Mouse (Mus musculus) MEL (cell line): ENCODE measurements around the gene Rnaseh2c. TPM values are rescaled to one million over a fixed set of nuclear protein-coding genes. Genes with fewer than 3 reads are reported as not detected.

Experiments
- DNase-seq: peaks from one replicate; pipeline ENCODE4 v3.0.0; 2011; ENCODE audit warnings: low read depth, low spot score
- H3K27ac ChIP-seq: 2 replicates; pipeline ENCODE4 v1.5.1; 2012; ENCODE audit warnings: low read depth, mild to moderate bottlenecking, control low read depth, low read length, moderate library complexity; ENCODE audit not compliant: control insufficient read depth
- H3K27me3 ChIP-seq, 2 experiments: fragments of 150-350 bp in 1 of 2; sonication (generic) in 1 of 2; 2 replicates each; pipeline ENCODE4 v1.6.1; 2012; ENCODE audit warnings: low read length in 2 of 2, mild to moderate bottlenecking in 2 of 2, improper control_type of control experiment in 1 of 2, moderate library complexity in 1 of 2; ENCODE audit not compliant: insufficient read depth in 2 of 2, control insufficient read depth in 1 of 2
- H3K36me3 ChIP-seq, 2 experiments: 2 replicates each; pipeline ENCODE4 v1.6.1; 2012 to 2014; ENCODE audit warnings: low read length in 2 of 2, improper control_type of control experiment in 1 of 2, inconsistent platforms in 1 of 2, mild to moderate bottlenecking in 1 of 2; ENCODE audit not compliant: insufficient read depth in 2 of 2, control insufficient read depth in 1 of 2
- H3K4me1 ChIP-seq, 2 experiments: fragments of 150-350 bp in 1 of 2; sonication (generic) in 1 of 2; 2 replicates each; pipeline ENCODE4 v1.6.1; 2012; ENCODE audit warnings: low read length in 2 of 2, improper control_type of control experiment in 1 of 2, mild to moderate bottlenecking in 1 of 2; ENCODE audit not compliant: insufficient read depth in 2 of 2, control insufficient read depth in 1 of 2
- H3K4me3 ChIP-seq, 2 experiments: fragments of 150-350 bp in 1 of 2; sonication (generic) in 1 of 2; 2 replicates each; pipeline ENCODE4 v1.5.1; 2012; ENCODE audit warnings: low read depth in 2 of 2, low read length in 2 of 2, mild to moderate bottlenecking in 2 of 2, moderate library complexity in 2 of 2, control low read depth in 1 of 2, improper control_type of control experiment in 1 of 2; ENCODE audit not compliant: control insufficient read depth in 1 of 2, insufficient read depth in 1 of 2
- H3K79me2 ChIP-seq: 2 replicates; pipeline ENCODE4 v1.6.1; 2012; ENCODE audit warnings: mild to moderate bottlenecking, low read length, moderate library complexity; ENCODE audit not compliant: control insufficient read depth, poor library complexity, insufficient read depth
- H3K9ac ChIP-seq: 2 replicates; pipeline ENCODE4 v1.6.1; 2012; ENCODE audit warnings: low read depth, mild to moderate bottlenecking, control low read depth, low read length, moderate library complexity; ENCODE audit not compliant: control insufficient read depth, poor library complexity, severe bottlenecking
- H3K9me3 ChIP-seq: fragments of 150-350 bp; sonication (generic); replicated peaks from 2 replicates; pipeline ENCODE4 v1.6.1; 2012; ENCODE audit warnings: mild to moderate bottlenecking, low read length, improper control_type of control experiment, moderate library complexity; ENCODE audit not compliant: insufficient read depth
- CTCF ChIP-seq, 3 experiments: IDR thresholded peaks in 2 of 3; conservative IDR thresholded peaks in 1 of 3; 2 replicates each; pipeline ENCODE4 v1.5.1; 2011 to 2012; ENCODE audit warnings: low read length in 3 of 3, low read depth in 2 of 3, mild to moderate bottlenecking in 2 of 3, improper control_type of control experiment in 1 of 3, inconsistent platforms in 1 of 3, mixed read lengths in 1 of 3, moderate library complexity in 1 of 3; ENCODE audit not compliant: control insufficient read depth in 1 of 3, insufficient read depth in 1 of 3, poor library complexity in 1 of 3, severe bottlenecking in 1 of 3
- ETS1 ChIP-seq: IDR thresholded peaks from 2 replicates; pipeline ENCODE4 v1.6.1; 2012; ENCODE audit warnings: low read depth, mild to moderate bottlenecking, inconsistent platforms, low read length, improper control_type of control experiment, moderate library complexity
- MAX ChIP-seq: IDR thresholded peaks from 2 replicates; pipeline ENCODE4 v1.6.1; 2011; ENCODE audit warnings: low read length, improper control_type of control experiment
- MAZ ChIP-seq: IDR thresholded peaks from 2 replicates; pipeline ENCODE4 v1.6.1; 2012; ENCODE audit warnings: low read depth, mild to moderate bottlenecking, inconsistent platforms, low read length, improper control_type of control experiment
- RAD21 ChIP-seq: IDR thresholded peaks from 2 replicates; pipeline ENCODE4 v1.6.1; 2011; ENCODE audit warnings: mild to moderate bottlenecking, low read depth, low read length, improper control_type of control experiment
- SMC3 ChIP-seq: IDR thresholded peaks from 2 replicates; pipeline ENCODE4 v1.6.1; 2011; ENCODE audit warnings: low read depth, low read length, improper control_type of control experiment
- TAL1 ChIP-seq: IDR thresholded peaks from 2 replicates; pipeline ENCODE4 v1.6.1; 2012; ENCODE audit warnings: mild to moderate bottlenecking, inconsistent platforms, low read length, moderate library complexity, mixed read lengths
- USF1 ChIP-seq: IDR thresholded peaks from 2 replicates; pipeline ENCODE4 v1.6.1; 2014; ENCODE audit warnings: low read depth, mild to moderate bottlenecking, inconsistent platforms, low read length, improper control_type of control experiment, moderate library complexity
- polyA plus RNA-seq, 2 experiments: library from polyadenylated mRNA; stranded (reverse) in 1 of 2; unstranded in 1 of 2; fragments of >175 nt in 1 of 2; fragments of >200 nt in 1 of 2; gene quantifications; 2 replicates each; pipeline versions ENCODE4 v1.2.1 to v1.2.4; 2012; ENCODE audit warnings: low replicate concordance in 2 of 2, low read depth in 1 of 2; ENCODE audit not compliant: insufficient read length in 2 of 2, insufficient read depth in 1 of 2, missing spikeins in 1 of 2
- total RNA-seq: library from RNA; depleted of rRNA; stranded (reverse); fragments of 300-350 nt; gene quantifications from 2 replicates; pipeline ENCODE4 v1.2.3, GENCODE M21; 2012; rRNA removed

Gene Rnaseh2c
- total and polyA plus RNA-seq, 3 experiments, result 109 to 165 TPM; not detected in 1

DNA sequence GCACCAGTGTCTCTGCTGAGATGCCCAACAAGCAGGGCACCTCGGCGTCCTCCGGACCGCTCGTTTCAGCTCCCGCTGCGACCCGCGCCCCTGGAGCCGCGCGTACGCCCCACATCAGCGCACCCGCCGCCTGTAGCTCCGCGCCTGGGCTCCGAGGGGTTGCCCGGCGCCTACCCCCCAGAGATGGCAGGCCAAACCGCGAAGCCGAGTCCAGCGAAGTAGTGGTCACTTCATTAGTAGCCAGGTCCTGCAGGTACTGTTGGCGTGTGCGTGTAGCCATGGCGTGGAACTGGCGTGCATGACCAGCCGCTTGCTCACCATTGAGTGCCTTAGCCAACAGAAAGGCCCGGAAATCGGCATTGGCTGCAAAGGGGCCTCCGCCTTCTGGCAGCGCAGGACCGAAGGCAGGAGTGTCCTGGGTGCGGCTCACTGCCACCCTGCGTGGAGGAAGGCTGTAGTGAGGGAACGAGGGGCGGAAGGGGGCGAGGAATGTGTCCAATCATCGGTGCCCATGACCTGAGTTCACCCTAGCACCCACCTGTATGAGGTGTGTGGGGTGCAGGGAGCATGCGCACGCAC is 53.1 kb downstream of the Rnaseh2c start:
- TF ChIP-seq MAX (no peak), MAZ (no peak), TAL1 (no peak), ETS1 (no peak), RAD21 (no peak), USF1 (no peak), CTCF (IDR thresholded peaks at IDR 0.05 in 2 of 3, conservative IDR thresholded peaks at IDR 0.05 in 1 of 3; ENCODE audit: control insufficient read depth in 1 of 3, insufficient read depth in 1 of 3, low read depth in 2 of 3, low read length in 3 of 3, poor library complexity in 1 of 3, severe bottlenecking in 1 of 3) (no peak), SMC3 (no peak)
- no peak overlapping the region for H3K9ac ChIP-seq
- H3K9me3 ChIP-seq, result no peaks in the 10 kb centered on the region
- no peak overlapping the region for H3K27ac ChIP-seq
- H3K36me3 ChIP-seq, result no peaks in the 10 kb centered on the region
- H3K4me3 ChIP-seq, result no peak overlapping the region
- H3K27me3 ChIP-seq, result no peaks in the 10 kb centered on the region
- H3K79me2 ChIP-seq, result no peaks in the 10 kb centered on the region
- H3K4me1 ChIP-seq, result no peaks in the 10 kb centered on the region
- DNase-seq, result no peak

Other genes starting within 250 kb of the Rnaseh2c start
- 110 and 129 TPM in 2 replicates for gene Eif1ad, start 235.1 kb upstream of the Rnaseh2c start, total RNA-seq
- gene Eif1ad, start 235.1 kb upstream of the Rnaseh2c start, polyA plus RNA-seq, result 100 to 1,000 TPM in 1 of 2 experiments, not detected in 1; 121 TPM
- 207 and 211 TPM in 2 replicates for gene Banf1, start 234.7 kb upstream of the Rnaseh2c start, total RNA-seq
- 1,000 to 10,000 TPM in 1 of 2 experiments, 100 to 1,000 TPM in 1; 644 to 1,168 TPM for gene Banf1, start 234.7 kb upstream of the Rnaseh2c start, polyA plus RNA-seq
- gene Sart1, start 213.2 kb upstream of the Rnaseh2c start, total RNA-seq, result 114 and 117 TPM in 2 replicates
- gene Sart1, start 213.2 kb upstream of the Rnaseh2c start, polyA plus RNA-seq, result 100 to 1,000 TPM in 1 of 2 experiments, not detected in 1; 141 TPM
- 0.54 and 0.72 TPM in 2 replicates for gene Tsga10ip, start 199.3 kb upstream of the Rnaseh2c start, total RNA-seq
- 1 to 10 TPM in 1 of 2 experiments, not detected in 1; 4.5 TPM for gene Tsga10ip, start 199.3 kb upstream of the Rnaseh2c start, polyA plus RNA-seq
- gene Drap1, start 176.9 kb upstream of the Rnaseh2c start, total RNA-seq, result 160 and 183 TPM in 2 replicates
- gene Drap1, start 176.9 kb upstream of the Rnaseh2c start, polyA plus RNA-seq, result 100 to 1,000 TPM in 1 of 2 experiments, not detected in 1; 307 TPM
- gene AI837181, start 176.7 kb upstream of the Rnaseh2c start, total RNA-seq, result 8.4 and 8.9 TPM in 2 replicates
- 10 to 100 TPM in 1 of 2 experiments, not detected in 1; 41.3 TPM for gene AI837181, start 176.7 kb upstream of the Rnaseh2c start, polyA plus RNA-seq
- 1.1 and 2.0 TPM in 2 replicates for gene Fosl1, start 154.3 kb upstream of the Rnaseh2c start, total RNA-seq
- gene Fosl1, start 154.3 kb upstream of the Rnaseh2c start, polyA plus RNA-seq, result 1 to 10 TPM in 1 of 2 experiments, not detected in 1; 3.1 TPM
- gene Ccdc85b, start 144.0 kb upstream of the Rnaseh2c start, total RNA-seq, result 3.6 and 4.1 TPM in 2 replicates
- 1 to 10 TPM in 1 of 2 experiments, not detected in 1; 7.6 TPM for gene Ccdc85b, start 144.0 kb upstream of the Rnaseh2c start, polyA plus RNA-seq
- gene Fibp, start 141.3 kb upstream of the Rnaseh2c start, total RNA-seq, result 21.9 and 28.3 TPM in 2 replicates
- gene Fibp, start 141.3 kb upstream of the Rnaseh2c start, polyA plus RNA-seq, result 10 to 100 TPM in 1 of 2 experiments, not detected in 1; 63.5 TPM
- 0.15 TPM in 1 of 2 replicates, not detected in the other for gene Ctsw, start 133.4 kb upstream of the Rnaseh2c start, total RNA-seq
- under 1 TPM in 1 of 2 experiments, not detected in 1; 0.39 TPM for gene Ctsw, start 133.4 kb upstream of the Rnaseh2c start, polyA plus RNA-seq
- 7.5 and 10.4 TPM in 2 replicates for gene Efemp2, start 127.9 kb upstream of the Rnaseh2c start, total RNA-seq
- 10 to 100 TPM in 1 of 2 experiments, not detected in 1; 17.7 TPM for gene Efemp2, start 127.9 kb upstream of the Rnaseh2c start, polyA plus RNA-seq
- gene Mus81, start 113.5 kb upstream of the Rnaseh2c start, total RNA-seq, result 34.3 and 38.9 TPM in 2 replicates
- 10 to 100 TPM in 1 of 2 experiments, not detected in 1; 50.5 TPM for gene Mus81, start 113.5 kb upstream of the Rnaseh2c start, polyA plus RNA-seq
- gene Cfl1, start 111.4 kb upstream of the Rnaseh2c start, total RNA-seq, result 880 and 979 TPM in 2 replicates
- gene Cfl1, start 111.4 kb upstream of the Rnaseh2c start, polyA plus RNA-seq, result 1,000 to 10,000 TPM in 1 of 2 experiments, not detected in 1; 2,037 TPM
- 0.19 and 0.23 TPM in 2 replicates for gene 1700020D05Rik, start 98.1 kb upstream of the Rnaseh2c start, total RNA-seq
- gene 1700020D05Rik, start 98.1 kb upstream of the Rnaseh2c start, polyA plus RNA-seq, result under 1 TPM in 1 of 2 experiments, not detected in 1; 0.78 TPM
- 1.3 and 1.8 TPM in 2 replicates for gene Snx32, start 91.3 kb upstream of the Rnaseh2c start, total RNA-seq
- gene Snx32, start 91.3 kb upstream of the Rnaseh2c start, polyA plus RNA-seq, result 1 to 10 TPM in 1 of 2 experiments, not detected in 1; 2.6 TPM
- not detected in 2 replicates for gene Ovol1, start 41.2 kb upstream of the Rnaseh2c start, total RNA-seq
- gene Ovol1, start 41.2 kb upstream of the Rnaseh2c start, polyA plus RNA-seq, result under 1 TPM in 1 of 2 experiments, not detected in 1; 0.06 TPM
- gene Ap5b1, start 33.8 kb upstream of the Rnaseh2c start, total RNA-seq, result 18.0 and 18.5 TPM in 2 replicates
- gene Ap5b1, start 33.8 kb upstream of the Rnaseh2c start, polyA plus RNA-seq, result 10 to 100 TPM in 1 of 2 experiments, not detected in 1; 28.1 TPM
- 51.0 and 54.5 TPM in 2 replicates for gene Kat5, start 8.4 kb downstream of the Rnaseh2c start, total RNA-seq
- 10 to 100 TPM in 1 of 2 experiments, not detected in 1; 67.6 TPM for gene Kat5, start 8.4 kb downstream of the Rnaseh2c start, polyA plus RNA-seq
- 16.4 and 19.0 TPM in 2 replicates for gene Rela, start 35.6 kb downstream of the Rnaseh2c start, total RNA-seq
- gene Rela, start 35.6 kb downstream of the Rnaseh2c start, polyA plus RNA-seq, result 10 to 100 TPM in 1 of 2 experiments, not detected in 1; 61.7 TPM
- 6.2 and 7.6 TPM in 2 replicates for gene Sipa1, start 61.8 kb downstream of the Rnaseh2c start, total RNA-seq
- 10 to 100 TPM in 1 of 2 experiments, not detected in 1; 15.5 TPM for gene Sipa1, start 61.8 kb downstream of the Rnaseh2c start, polyA plus RNA-seq
- gene Map3k11, start 86.9 kb downstream of the Rnaseh2c start, total RNA-seq, result 17.9 and 22.5 TPM in 2 replicates
- gene Map3k11, start 86.9 kb downstream of the Rnaseh2c start, polyA plus RNA-seq, result 10 to 100 TPM in 1 of 2 experiments, not detected in 1; 38.3 TPM
- gene Pcnx3, start 87.0 kb downstream of the Rnaseh2c start, total RNA-seq, result 25.3 and 26.8 TPM in 2 replicates
- gene Pcnx3, start 87.0 kb downstream of the Rnaseh2c start, polyA plus RNA-seq, result 10 to 100 TPM in 1 of 2 experiments, not detected in 1; 76.4 TPM
- gene Kcnk7, start 102.5 kb downstream of the Rnaseh2c start, total RNA-seq, result 0.16 and 0.23 TPM in 2 replicates
- under 1 TPM in 1 of 2 experiments, not detected in 1; 0.60 TPM for gene Kcnk7, start 102.5 kb downstream of the Rnaseh2c start, polyA plus RNA-seq
- gene Ehbp1l1, start 124.4 kb downstream of the Rnaseh2c start, total RNA-seq, result 60.6 and 63.2 TPM in 2 replicates
- 100 to 1,000 TPM in 1 of 2 experiments, 10 to 100 TPM in 1; 77.3 to 113 TPM for gene Ehbp1l1, start 124.4 kb downstream of the Rnaseh2c start, polyA plus RNA-seq
- gene Fam89b, start 127.8 kb downstream of the Rnaseh2c start, total RNA-seq, result 29.6 and 35.9 TPM in 2 replicates
- gene Fam89b, start 127.8 kb downstream of the Rnaseh2c start, polyA plus RNA-seq, result 10 to 100 TPM in 1 of 2 experiments, not detected in 1; 60.2 TPM
- 0.39 TPM in 1 of 2 replicates, not detected in the other for gene Ltbp3, start 139.0 kb downstream of the Rnaseh2c start, total RNA-seq
- not detected for gene Ltbp3, start 139.0 kb downstream of the Rnaseh2c start, polyA plus RNA-seq
- gene Scyl1, start 169.5 kb downstream of the Rnaseh2c start, total RNA-seq, result 35.5 and 36.0 TPM in 2 replicates
- gene Scyl1, start 169.5 kb downstream of the Rnaseh2c start, polyA plus RNA-seq, result 10 to 100 TPM in 1 of 2 experiments, not detected in 1; 64.1 TPM